Mouse (Mus musculus): ENCODE results near the gene Cstf2. TPM values are rescaled to one million over a fixed set of nuclear protein-coding genes. Genes with fewer than 3 reads are reported as not detected.

Gene Cstf2
- polyA plus RNA-seq (2012; rRNA removed): 10.2 and 12.3 TPM in 2 replicates

DNA sequence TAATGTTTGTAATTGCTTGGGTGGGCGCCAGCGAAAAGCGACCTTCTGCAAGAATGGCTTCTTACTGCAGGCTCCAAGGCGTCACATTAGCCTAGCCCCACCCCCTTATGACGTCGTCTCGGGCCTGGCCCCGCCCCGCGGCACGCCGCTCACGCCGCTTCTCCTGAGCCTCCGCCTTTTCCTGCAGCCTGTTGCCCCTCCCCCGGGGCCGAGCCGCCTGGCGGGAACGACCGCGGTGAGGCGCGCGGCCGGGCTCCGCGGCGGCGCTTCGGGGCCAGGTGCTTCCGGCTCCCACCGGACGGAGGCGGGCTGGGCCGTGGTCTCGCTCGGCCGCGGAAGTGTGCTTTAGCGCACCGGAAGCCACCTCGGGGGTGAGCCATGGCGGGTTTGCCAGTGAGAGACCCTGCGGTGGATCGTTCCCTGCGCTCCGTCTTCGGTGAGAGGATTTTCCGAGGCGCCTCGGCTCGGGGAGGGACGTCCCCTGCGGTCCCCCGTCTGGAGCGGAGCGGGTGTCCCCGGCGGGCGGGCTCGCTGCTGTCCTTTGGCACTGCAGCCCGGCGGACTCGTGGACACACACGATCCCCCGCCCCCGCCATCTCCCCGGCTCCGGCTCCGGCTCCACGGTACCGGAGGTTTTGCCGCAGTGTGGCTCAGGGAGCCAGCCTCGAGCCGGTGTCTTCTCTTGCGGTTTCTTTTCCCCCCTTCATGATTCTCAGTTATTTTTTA is at the start of gene Cstf2:
Gene Cstf2 (plus strand): TSS at position 201 of the 726 bp plus-strand sequence.
- no peak for TF ChIP-seq POLR2A (IDR thresholded peaks at IDR 0.05; ENCODE audit: borderline replicate concordance, extremely low read depth, low read depth, low read length)
- no peak for TF ChIP-seq CTCF (IDR thresholded peaks at IDR 0.05; ENCODE audit: insufficient read depth, low read length)
- WGBS: 30% methylated on average over 73 of the region's 77 CpGs
- H3K4me3 ChIP-seq (replicated peaks; ENCODE audit: extremely low read depth, low read depth, low read length): peak within 1 kb of the TSS; percentile 68
- H3K4me1 ChIP-seq (ENCODE audit: control insufficient read depth, insufficient read depth, low read length): no peaks in the 10 kb centered on the region; the same call in 1 of the 2 replicates
- DNase-seq: peak; percentile 91

DNA sequence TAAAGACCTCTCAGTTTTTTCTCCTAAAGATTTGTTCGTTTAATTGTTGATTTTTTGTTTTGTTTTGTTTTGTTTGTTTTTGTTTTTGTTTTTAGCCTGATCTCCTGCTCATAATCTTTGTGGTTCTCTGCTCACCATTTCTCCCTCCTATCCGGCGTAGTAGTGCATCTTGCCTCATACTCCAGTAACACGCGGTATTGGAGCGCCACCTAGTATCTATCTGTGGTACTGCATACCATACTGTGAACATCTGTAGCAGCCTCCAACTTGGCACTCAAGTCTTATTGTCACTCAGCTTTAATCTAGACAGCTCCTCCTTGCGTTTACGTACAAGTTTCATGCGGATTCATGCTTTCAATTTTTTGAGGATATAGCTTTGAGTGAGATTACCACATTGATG is 40.0 kb upstream of the Cstf2 start:
- peak; percentile 35 for DNase-seq
- WGBS: 19% methylated on average over 9 of the region's 9 CpGs

DNA sequence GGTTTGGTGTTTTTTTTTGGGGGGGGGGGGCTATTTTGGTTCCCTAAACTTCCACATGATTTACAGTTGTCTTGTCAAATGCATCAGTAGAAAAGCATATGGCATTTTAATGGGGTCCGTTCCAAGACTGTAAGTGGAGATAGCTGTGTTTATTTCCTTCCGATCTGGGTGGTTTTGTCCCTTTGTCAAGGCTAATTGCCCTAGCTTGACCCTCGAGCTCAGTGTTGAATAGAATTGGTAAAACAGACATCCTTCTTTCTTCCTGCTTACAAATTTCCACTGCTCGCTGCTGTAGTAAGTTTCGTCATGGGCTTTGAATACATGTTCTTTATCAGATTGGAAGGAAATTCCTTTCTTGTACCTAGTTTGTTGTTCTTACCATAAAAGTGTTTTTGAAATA is 38.3 kb upstream of the Cstf2 start:
- DNase-seq: no peak
- TF ChIP-seq CTCF (IDR thresholded peaks at IDR 0.05; ENCODE audit: insufficient read depth, low read length) (no peak), POLR2A (IDR thresholded peaks at IDR 0.05; ENCODE audit: borderline replicate concordance, extremely low read depth, low read depth, low read length) (no peak)
- no peaks in the 10 kb centered on the region for H3K4me1 ChIP-seq (ENCODE audit: control insufficient read depth, insufficient read depth, low read length)
- WGBS: 42% methylated on average over 5 of the region's 5 CpGs
- H3K4me3 ChIP-seq (replicated peaks; ENCODE audit: extremely low read depth, low read depth, low read length): no peak overlapping the region

More for the DNA sequence above, 40.0 kb upstream of the Cstf2 start:
- Histone ChIP-seq H3K4me3 (replicated peaks; ENCODE audit: extremely low read depth, low read depth, low read length) (no peak overlapping the region), H3K4me1 (ENCODE audit: control insufficient read depth, insufficient read depth, low read length) (no peaks in the 10 kb centered on the region)
- TF ChIP-seq CTCF (IDR thresholded peaks at IDR 0.05; ENCODE audit: insufficient read depth, low read length): peak; percentile 48; the same call in 1 of the 2 replicates
- TF ChIP-seq POLR2A (IDR thresholded peaks at IDR 0.05; ENCODE audit: borderline replicate concordance, extremely low read depth, low read depth, low read length): no peak

DNA sequence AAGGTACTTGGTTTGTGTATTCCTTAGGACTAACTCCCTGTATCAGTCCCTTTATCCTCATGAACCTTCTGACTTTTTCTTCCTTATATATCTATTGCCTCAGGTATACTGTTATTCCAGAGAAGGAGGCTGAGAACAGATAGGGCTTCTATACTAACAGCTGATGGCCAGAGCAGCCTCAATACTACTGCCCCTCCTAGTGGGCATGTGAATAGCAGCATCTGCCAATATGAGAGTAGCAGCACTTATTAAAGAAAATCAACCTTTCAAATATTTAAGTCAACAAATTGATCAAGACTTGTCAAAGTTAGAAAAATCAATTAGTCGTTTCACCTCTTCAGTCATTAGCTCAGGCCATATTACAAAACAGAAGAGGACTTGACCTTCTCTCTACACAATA is 10.0 kb upstream of the Cstf2 start:
- Histone ChIP-seq H3K4me3 (replicated peaks; ENCODE audit: extremely low read depth, low read depth, low read length) (no peak overlapping the region), H3K4me1 (ENCODE audit: control insufficient read depth, insufficient read depth, low read length) (no peaks in the 10 kb centered on the region)
- DNase-seq: no peak
- TF ChIP-seq CTCF (IDR thresholded peaks at IDR 0.05; ENCODE audit: insufficient read depth, low read length) (no peak), POLR2A (IDR thresholded peaks at IDR 0.05; ENCODE audit: borderline replicate concordance, extremely low read depth, low read depth, low read length) (no peak)
- WGBS: 43% methylated on average over 1 of the region's 1 CpGs

DNA sequence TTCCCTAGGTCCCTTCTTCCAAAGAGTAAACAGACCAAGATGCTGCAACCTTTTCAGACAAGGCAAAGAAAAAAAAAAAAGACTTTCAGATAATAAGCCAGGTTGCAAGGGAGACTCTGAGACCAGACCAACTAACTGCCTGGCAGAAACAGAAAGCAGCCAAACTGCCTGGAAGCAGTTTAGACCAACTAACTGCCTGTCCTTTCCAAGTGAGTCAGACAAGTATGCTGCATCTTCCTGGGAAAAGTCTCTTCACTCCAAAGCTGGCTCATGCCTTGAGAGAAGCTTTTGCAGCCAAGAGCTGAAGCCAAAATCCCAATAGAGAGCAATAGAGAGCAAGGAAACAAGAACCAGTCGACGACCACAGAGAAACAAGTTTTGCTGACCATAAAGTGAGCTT is 2.1 kb upstream of the Cstf2 start:
- TF ChIP-seq POLR2A (IDR thresholded peaks at IDR 0.05; ENCODE audit: borderline replicate concordance, extremely low read depth, low read depth, low read length): no peak
- TF ChIP-seq CTCF (IDR thresholded peaks at IDR 0.05; ENCODE audit: insufficient read depth, low read length): no peak
- WGBS: 71% methylated on average over 2 of the region's 2 CpGs
- no peaks in the 10 kb centered on the region; the same call in 1 of the 2 replicates for H3K4me1 ChIP-seq (ENCODE audit: control insufficient read depth, insufficient read depth, low read length)
- no peak overlapping the region for H3K4me3 ChIP-seq (replicated peaks; ENCODE audit: extremely low read depth, low read depth, low read length)
- DNase-seq: no peak

DNA sequence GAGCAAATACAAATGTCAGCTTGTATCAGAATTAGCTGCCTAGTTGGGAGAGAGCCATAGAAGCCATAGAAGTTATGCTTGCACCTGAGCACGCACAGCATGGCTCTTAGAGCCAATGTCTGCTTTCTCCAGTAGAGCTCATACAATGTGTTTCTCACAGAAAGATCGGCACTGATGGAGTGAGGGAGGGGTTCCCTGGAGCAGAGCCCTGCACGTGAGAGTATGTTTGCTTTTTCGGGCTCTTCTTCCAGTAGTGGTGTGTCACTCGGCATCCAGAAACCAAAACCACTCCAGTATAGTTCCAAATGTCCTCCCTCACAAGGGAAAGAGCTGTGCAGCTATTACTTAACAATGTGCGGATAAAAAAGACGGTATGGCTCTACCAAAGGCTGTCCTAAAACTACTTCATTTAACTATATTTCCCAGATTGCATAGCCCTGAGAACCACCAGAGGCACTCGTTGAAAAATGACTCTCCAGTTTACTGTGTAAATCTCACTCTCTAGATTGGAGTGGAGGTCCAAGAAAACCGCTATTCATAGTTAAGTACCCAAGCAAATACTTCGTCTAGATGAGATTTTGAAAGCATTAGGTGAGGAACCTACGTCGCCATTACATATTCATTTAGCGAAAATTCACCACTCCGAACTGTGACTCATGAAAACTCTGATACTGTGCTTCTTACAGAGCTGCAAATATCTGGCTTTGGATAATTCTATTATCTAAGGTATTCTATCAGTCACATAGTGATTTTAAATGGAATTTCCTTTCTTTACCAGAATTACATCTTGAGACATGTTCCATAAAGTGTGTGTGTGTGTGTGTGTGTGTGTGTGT is 729 bp upstream of the Cstf2 start:
- 64% methylated on average over 14 of the region's 14 CpGs for WGBS
- DNase-seq: peak; percentile 6
- H3K4me1 ChIP-seq (ENCODE audit: control insufficient read depth, insufficient read depth, low read length): no peaks in the 10 kb centered on the region; the same call in 1 of the 2 replicates
- peak overlapping the region; percentile 68 for H3K4me3 ChIP-seq (replicated peaks; ENCODE audit: extremely low read depth, low read depth, low read length)
- TF ChIP-seq POLR2A (IDR thresholded peaks at IDR 0.05; ENCODE audit: borderline replicate concordance, extremely low read depth, low read depth, low read length) (no peak), CTCF (IDR thresholded peaks at IDR 0.05; ENCODE audit: insufficient read depth, low read length) (no peak)

DNA sequence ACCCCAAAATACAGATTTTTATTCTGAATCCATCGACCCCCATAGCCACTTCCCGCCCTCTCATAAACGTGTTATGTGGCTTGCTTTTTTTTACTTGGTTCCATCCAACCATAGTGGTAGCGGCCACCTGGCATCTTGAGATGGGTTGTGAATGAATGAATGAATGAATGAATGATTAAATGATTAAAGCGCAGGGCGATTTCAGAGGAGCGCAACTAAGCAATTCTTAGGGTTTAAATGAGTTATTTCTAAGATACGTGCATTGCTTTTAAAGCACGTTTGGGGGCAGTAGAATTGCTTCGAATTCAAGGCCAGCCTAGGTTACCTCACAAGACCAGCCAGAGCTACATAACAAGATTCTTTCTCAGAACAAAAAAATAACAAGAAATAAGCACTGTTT is 777 bp downstream of the Cstf2 start:
- H3K4me3 ChIP-seq (replicated peaks; ENCODE audit: extremely low read depth, low read depth, low read length): peak overlapping the region; percentile 68
- TF ChIP-seq CTCF (IDR thresholded peaks at IDR 0.05; ENCODE audit: insufficient read depth, low read length) (no peak), POLR2A (IDR thresholded peaks at IDR 0.05; ENCODE audit: borderline replicate concordance, extremely low read depth, low read depth, low read length) (no peak)
- WGBS: 26% methylated on average over 10 of the region's 10 CpGs
- H3K4me1 ChIP-seq (ENCODE audit: control insufficient read depth, insufficient read depth, low read length): no peaks in the 10 kb centered on the region; the same call in 1 of the 2 replicates
- DNase-seq: no peak

DNA sequence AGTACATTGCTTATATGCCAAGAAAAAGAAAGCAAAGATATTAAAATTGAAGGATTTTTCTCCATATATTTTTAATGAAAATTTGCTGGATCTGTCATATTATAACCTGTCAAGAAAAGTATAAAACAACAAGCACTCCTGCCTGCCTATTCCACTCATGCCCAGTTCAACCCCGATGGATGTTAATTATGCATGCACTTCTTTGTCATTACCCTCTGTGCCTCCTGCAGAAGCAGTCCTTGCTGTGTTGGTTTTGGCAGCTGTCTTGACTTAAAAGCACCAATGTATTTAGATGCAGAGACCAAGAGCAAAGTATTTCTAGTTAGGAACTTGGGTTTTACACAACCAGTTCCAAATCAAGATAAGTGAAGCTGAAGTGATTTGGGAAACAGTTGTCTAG is 26.5 kb downstream of the Cstf2 start:
- WGBS: 67% methylated on average over 1 of the region's 1 CpGs
- TF ChIP-seq POLR2A (IDR thresholded peaks at IDR 0.05; ENCODE audit: borderline replicate concordance, extremely low read depth, low read depth, low read length) (no peak), CTCF (IDR thresholded peaks at IDR 0.05; ENCODE audit: insufficient read depth, low read length) (no peak)
- H3K4me3 ChIP-seq (replicated peaks; ENCODE audit: extremely low read depth, low read depth, low read length): no peak overlapping the region
- no peak for DNase-seq
- H3K4me1 ChIP-seq (ENCODE audit: control insufficient read depth, insufficient read depth, low read length): no peaks in the 10 kb centered on the region

DNA sequence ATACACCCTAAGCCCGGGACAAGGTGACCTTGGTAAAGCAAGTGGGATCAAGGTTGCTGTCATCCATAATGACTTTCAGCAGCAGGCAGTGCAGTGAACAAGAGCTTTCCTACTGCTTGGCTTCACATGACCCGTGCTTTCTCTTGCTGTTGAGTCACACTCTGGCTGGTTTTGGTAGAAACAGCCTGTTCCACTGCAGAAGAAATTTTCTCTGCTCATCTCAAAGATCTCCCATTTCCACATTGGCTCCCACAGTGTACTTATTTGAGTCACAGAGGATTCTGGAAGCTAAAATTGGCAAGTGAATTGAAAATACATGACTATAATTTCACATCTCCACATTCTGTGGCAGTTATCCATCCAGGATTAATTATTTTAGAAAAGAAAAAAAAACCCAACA is 43.7 kb downstream of the Cstf2 start:
- Histone ChIP-seq H3K4me1 (ENCODE audit: control insufficient read depth, insufficient read depth, low read length) (no peaks in the 10 kb centered on the region), H3K4me3 (replicated peaks; ENCODE audit: extremely low read depth, low read depth, low read length) (no peak overlapping the region)
- TF ChIP-seq CTCF (IDR thresholded peaks at IDR 0.05; ENCODE audit: insufficient read depth, low read length): no peak
- no peak for TF ChIP-seq POLR2A (IDR thresholded peaks at IDR 0.05; ENCODE audit: borderline replicate concordance, extremely low read depth, low read depth, low read length)
- DNase-seq: no peak
- WGBS: 73% methylated on average over 2 of the region's 2 CpGs

Data from lung, adult 2 months (tissue).